Mouse (Mus musculus): Measurements from ENCODE around the gene Bmt2. TPM values are rescaled to one million over a fixed set of nuclear protein-coding genes. Genes with fewer than 3 reads are reported as not detected.

The Bmt2 gene
- polyA plus RNA-seq, 1 experiment from 2014 or later: 21.2 TPM

DNA sequence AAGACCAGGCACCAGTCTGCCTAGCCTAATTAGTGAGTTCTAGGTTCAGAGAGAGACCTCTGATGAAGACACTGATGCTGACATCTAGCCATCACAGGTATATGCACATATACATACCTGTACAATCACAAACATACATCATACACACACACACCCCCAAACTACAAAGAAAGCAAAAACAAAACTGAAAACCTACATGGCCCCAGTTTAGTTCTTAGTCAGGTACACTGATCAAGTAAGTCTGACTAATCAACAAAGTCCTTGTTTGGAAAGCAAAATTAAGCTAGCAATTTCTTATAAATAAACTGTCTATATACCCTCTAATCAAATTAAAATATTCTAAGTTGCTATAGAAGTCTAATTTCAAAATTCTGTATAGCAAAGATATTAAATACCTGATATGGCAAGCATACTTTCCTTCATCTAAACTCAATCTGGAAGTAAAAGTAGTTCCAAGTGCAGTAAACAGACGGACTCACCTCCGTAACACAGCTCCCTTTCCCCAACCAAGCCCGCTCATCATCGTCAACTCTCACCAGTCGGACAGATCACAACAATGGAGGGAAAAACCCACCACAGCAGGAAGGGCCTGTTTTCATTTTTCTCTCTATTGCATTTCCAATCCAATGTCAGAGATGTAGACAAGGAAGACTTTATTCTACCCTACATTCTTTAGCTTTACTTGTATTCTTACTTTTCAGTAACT is 3.0 kb downstream of the Bmt2 start:
- no peak for ATAC-seq (ENCODE audit: low FRiP score)
- WGBS: 77% methylated on average over 5 of the region's 5 CpGs

DNA sequence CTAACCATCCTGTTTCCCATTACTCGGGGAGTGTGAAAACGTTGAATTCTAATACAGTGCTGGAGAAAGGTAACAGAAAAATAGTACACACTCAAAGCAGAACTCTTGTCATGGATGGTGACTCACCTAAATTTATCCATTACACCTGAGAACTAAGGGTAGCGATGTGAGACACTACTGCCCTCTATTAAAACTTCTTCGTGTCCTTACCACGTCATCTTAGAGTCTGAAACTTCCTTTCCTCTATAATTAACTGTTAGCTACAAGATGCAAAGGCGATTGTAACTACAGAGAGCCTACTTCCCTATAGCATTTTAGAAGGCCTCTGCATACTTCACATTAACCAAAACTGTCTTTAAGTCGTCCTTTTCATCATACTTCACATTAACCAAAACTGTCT is 12.1 kb downstream of the Bmt2 start:
- 87% methylated on average over 7 of the region's 7 CpGs for WGBS
- no peaks in the 10 kb centered on the region for H3K4me1 ChIP-seq
- H3K4me3 ChIP-seq (replicated peaks): no peak overlapping the region
- no peak overlapping the region for H3K27ac ChIP-seq (replicated peaks)
- H3K9me3 ChIP-seq (replicated peaks): no peaks in the 10 kb centered on the region
- H3K4me2 ChIP-seq: no peak overlapping the region
- no peak for ATAC-seq (ENCODE audit: low FRiP score)
- no peaks in the 10 kb centered on the region for H3K27me3 ChIP-seq (replicated peaks)
- peaks cover 10% of the 10 kb centered on the region for H3K36me3 ChIP-seq
- no peak overlapping the region for H3K9ac ChIP-seq (replicated peaks)

More for the DNA sequence above, 3.0 kb downstream of the Bmt2 start:
- H3K27ac ChIP-seq (replicated peaks): no peak overlapping the region
- H3K9ac ChIP-seq (replicated peaks): no peak overlapping the region
- H3K9me3 ChIP-seq (replicated peaks): no peaks in the 10 kb centered on the region
- H3K4me1 ChIP-seq: peaks cover 14% of the 10 kb centered on the region
- H3K27me3 ChIP-seq (replicated peaks): no peaks in the 10 kb centered on the region
- no peak overlapping the region; the same call in 1 of the 2 replicates for H3K4me3 ChIP-seq (replicated peaks)
- H3K4me2 ChIP-seq: peak overlapping the region; percentile 77
- no peaks in the 10 kb centered on the region for H3K36me3 ChIP-seq

DNA sequence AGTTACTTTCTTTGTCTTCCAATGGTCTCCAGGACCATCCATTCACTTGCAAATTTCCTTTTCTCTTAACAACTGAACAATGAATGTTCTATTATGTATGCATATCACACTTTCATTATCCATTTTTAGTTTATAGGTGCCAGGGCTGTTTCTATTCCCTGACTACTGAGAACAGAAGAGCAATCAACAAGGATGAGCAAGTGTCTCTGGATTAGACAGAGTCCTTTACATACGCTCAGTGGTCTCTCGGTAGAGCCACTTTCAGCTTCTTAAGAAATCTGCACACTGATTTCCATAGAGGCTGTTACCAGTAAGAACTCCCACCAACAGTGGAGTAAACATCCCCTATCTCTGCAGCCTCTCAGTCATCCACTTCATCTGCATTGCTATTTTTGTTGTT is 19.8 kb downstream of the Bmt2 start:
- no peak for ATAC-seq (ENCODE audit: low FRiP score)
- no peak overlapping the region for H3K4me2 ChIP-seq
- no peaks in the 10 kb centered on the region for H3K9me3 ChIP-seq (replicated peaks)
- H3K4me3 ChIP-seq (replicated peaks): no peak overlapping the region
- H3K9ac ChIP-seq (replicated peaks): no peak overlapping the region
- no peaks in the 10 kb centered on the region for H3K4me1 ChIP-seq
- H3K36me3 ChIP-seq: peaks cover 13% of the 10 kb centered on the region
- H3K27me3 ChIP-seq (replicated peaks): no peaks in the 10 kb centered on the region
- H3K27ac ChIP-seq (replicated peaks): no peak overlapping the region
- WGBS: 46% methylated on average over 2 of the region's 2 CpGs

DNA sequence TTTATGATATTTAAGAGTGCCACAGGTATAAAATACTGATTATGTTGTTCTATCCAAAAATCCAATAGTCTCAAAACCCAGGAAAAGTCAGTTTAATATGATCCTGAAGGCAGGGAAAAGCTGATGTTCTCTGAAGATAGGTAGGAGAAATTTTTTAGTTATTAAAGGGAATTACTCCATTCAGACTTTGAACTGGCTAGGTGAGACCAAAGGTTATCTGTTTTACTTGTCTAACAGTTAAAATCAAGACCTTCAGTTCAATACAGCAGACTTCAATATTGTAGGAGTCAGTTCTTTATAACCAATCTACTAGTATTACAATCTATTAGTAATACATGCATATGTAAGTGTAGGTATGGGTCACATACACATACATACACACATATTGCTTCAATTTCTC is 23.7 kb downstream of the Bmt2 start:
- H3K4me2 ChIP-seq: no peak overlapping the region
- no peaks in the 10 kb centered on the region for H3K27me3 ChIP-seq (replicated peaks)
- no peak overlapping the region for H3K27ac ChIP-seq (replicated peaks)
- no peak for ATAC-seq (ENCODE audit: low FRiP score)
- no peak overlapping the region for H3K9ac ChIP-seq (replicated peaks)
- no peaks in the 10 kb centered on the region for H3K9me3 ChIP-seq (replicated peaks)
- H3K4me1 ChIP-seq: no peaks in the 10 kb centered on the region
- H3K36me3 ChIP-seq: peaks cover 11% of the 10 kb centered on the region
- no peak overlapping the region for H3K4me3 ChIP-seq (replicated peaks)

DNA sequence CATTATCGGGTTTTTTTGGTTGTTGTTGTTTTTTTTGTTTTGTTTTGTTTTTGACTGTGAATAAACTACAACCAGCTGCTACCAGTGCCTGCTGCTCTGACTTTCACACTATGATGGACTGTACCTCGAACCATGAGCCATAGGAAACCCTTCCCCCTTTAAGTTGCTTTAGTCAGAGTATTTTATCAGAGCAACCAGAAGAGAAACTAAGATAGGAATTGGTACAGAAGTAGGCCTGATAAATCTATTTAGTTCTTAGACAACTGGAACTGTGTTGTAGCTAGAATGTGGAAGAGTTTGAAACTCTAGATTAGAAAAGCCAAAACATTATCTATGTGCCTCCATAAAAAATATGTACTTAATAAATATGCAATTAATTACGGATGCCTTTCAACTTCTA is 25.5 kb downstream of the Bmt2 start:
- Histone ChIP-seq H3K4me2 (no peak overlapping the region), H3K4me3 (replicated peaks) (no peak overlapping the region), H3K36me3 (peaks cover 20% of the 10 kb centered on the region), H3K9ac (replicated peaks) (no peak overlapping the region), H3K27ac (replicated peaks) (no peak overlapping the region), H3K27me3 (replicated peaks) (no peaks in the 10 kb centered on the region), H3K9me3 (replicated peaks) (0 out of 2 replicates have a peak, but pooled peaks cover 4% of the 10 kb centered on the region), H3K4me1 (no peaks in the 10 kb centered on the region)
- 98% methylated on average over 3 of the region's 3 CpGs for WGBS
- ATAC-seq (ENCODE audit: low FRiP score): no peak

DNA sequence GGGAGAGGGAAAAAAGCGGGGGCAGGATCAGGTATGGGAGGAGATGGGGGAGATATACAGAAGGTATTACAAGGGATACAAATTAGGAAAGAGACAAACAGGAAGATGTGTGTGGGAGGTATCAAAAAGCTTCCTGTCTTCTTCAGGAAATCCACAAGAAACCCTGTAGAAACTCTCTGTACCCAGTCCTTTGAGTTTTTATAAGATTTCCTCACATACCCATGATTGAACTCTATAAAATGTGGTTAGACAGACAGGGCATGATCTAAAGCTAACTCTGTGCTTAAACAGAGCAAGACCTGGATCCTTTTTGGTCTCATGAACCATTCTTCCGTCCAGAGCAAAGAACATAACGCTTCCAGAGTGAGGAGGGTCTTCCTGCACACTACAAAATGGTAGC is 26.9 kb downstream of the Bmt2 start:
- H3K4me2 ChIP-seq: no peak overlapping the region
- 98% methylated on average over 3 of the region's 3 CpGs for WGBS
- no peak overlapping the region for H3K9ac ChIP-seq (replicated peaks)
- H3K36me3 ChIP-seq: peaks cover 20% of the 10 kb centered on the region
- no peak overlapping the region for H3K4me3 ChIP-seq (replicated peaks)
- H3K27ac ChIP-seq (replicated peaks): no peak overlapping the region
- no peak for ATAC-seq (ENCODE audit: low FRiP score)
- H3K4me1 ChIP-seq: no peaks in the 10 kb centered on the region
- H3K27me3 ChIP-seq (replicated peaks): no peaks in the 10 kb centered on the region
- 0 out of 2 replicates have a peak, but pooled peaks cover 4% of the 10 kb centered on the region for H3K9me3 ChIP-seq (replicated peaks)

DNA sequence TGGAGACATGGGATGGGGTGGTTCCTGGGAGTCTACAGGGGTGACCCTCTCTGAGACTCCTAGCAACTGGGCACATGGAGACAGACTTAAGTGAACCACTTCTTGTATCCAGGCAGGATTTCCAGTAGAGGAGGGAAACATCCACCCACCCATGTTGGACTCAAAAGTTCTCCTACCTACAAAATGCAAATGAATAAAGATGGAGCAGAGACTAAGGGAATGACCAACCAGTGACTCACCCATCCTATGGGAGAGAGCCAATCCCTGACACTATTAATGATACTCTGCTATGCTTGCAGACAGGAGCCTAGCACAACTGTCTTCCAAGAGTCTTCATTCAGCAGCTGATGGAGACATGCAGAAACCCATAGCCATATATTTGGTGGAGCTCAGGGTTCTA is 29.5 kb downstream of the Bmt2 start:
- no peak for ATAC-seq (ENCODE audit: low FRiP score)
- Histone ChIP-seq H3K27me3 (replicated peaks) (no peaks in the 10 kb centered on the region), H3K27ac (replicated peaks) (no peak overlapping the region), H3K4me2 (no peak overlapping the region), H3K9ac (replicated peaks) (no peak overlapping the region), H3K9me3 (replicated peaks) (0 out of 2 replicates have a peak, but pooled peaks cover 4% of the 10 kb centered on the region), H3K36me3 (peaks cover 20% of the 10 kb centered on the region), H3K4me1 (no peaks in the 10 kb centered on the region), H3K4me3 (replicated peaks) (no peak overlapping the region)

DNA sequence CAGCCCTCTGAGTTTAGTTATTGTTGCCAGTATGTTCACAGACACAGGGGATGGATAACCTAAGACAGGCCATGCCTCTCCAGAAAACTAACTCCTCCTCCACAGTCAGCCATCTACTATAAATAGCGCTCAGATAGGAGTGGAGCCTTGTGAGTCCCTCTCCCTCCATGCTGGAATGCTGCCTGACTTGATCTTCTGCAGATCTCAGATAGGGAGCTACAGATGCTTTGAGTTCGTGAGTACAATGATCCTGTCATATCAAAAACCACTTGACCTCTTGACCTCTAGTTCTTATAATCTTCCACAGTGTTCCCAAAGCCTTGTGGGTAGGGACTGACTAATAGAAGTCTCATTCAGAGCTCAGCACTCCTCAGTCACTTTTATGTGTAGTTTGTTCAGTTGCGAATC is 41.2 kb downstream of the Bmt2 start:
- Histone ChIP-seq H3K9ac (replicated peaks) (no peak overlapping the region), H3K4me2 (no peak overlapping the region), H3K27ac (replicated peaks) (no peak overlapping the region), H3K36me3 (peaks cover 8% of the 10 kb centered on the region; the same call in 1 of the 2 replicates), H3K4me1 (no peaks in the 10 kb centered on the region), H3K9me3 (replicated peaks) (no peaks in the 10 kb centered on the region), H3K27me3 (replicated peaks) (no peaks in the 10 kb centered on the region), H3K4me3 (replicated peaks) (no peak overlapping the region)
- no peak for ATAC-seq (ENCODE audit: low FRiP score)
- 88% methylated on average over 3 of the region's 3 CpGs for WGBS

DNA sequence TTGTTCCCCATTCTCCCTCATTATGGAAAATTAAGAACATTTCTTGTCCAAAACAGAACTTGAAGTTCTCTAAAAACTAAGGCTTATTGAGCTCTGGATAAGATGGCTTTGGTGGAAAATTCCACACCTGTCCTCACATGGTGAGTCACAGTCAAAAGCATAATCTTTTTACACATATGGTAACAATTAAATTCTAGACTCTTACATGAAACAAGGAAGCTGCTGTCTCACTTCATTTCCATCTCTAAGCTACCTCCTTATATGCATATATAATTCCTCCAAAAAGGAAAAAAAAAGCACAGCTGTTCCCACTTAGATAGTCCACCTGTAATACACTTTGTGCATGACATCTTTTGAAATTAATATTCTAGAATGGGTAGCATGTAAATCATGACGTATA is 45.2 kb downstream of the Bmt2 start:
- no peaks in the 10 kb centered on the region for H3K4me1 ChIP-seq
- WGBS: 93% methylated on average over 1 of the region's 1 CpGs

DNA sequence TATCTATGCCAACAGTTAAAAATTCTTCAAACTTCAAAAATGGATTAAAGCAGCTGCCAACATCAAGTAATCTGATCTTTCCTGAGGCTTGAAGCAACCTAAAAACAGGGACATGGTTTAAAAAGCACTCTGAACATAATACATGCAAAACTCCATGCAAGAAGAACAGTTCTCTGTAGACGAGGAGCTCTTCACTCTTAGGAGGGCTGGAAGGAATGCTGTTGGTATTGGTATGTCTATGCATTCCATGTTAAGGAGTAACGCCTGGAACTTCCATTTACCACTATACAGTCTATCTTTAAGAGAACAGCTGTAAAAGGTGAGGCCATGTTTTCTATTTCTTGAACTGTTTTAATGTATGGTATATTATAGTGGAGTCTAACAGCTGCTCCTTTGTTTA is 47.2 kb downstream of the Bmt2 start:
- Histone ChIP-seq H3K27ac (replicated peaks) (no peak overlapping the region), H3K4me3 (replicated peaks) (no peak overlapping the region), H3K4me2 (no peak overlapping the region), H3K27me3 (replicated peaks) (no peaks in the 10 kb centered on the region), H3K4me1 (no peaks in the 10 kb centered on the region), H3K9ac (replicated peaks) (no peak overlapping the region), H3K36me3 (peaks cover 8% of the 10 kb centered on the region), H3K9me3 (replicated peaks) (no peaks in the 10 kb centered on the region)
- ATAC-seq (ENCODE audit: low FRiP score): no peak
- WGBS: 76% methylated on average over 2 of the region's 2 CpGs

More for the DNA sequence above, 45.2 kb downstream of the Bmt2 start:
- no peak overlapping the region for H3K4me3 ChIP-seq (replicated peaks)
- H3K4me2 ChIP-seq: no peak overlapping the region
- no peaks in the 10 kb centered on the region for H3K27me3 ChIP-seq (replicated peaks)
- no peak overlapping the region for H3K27ac ChIP-seq (replicated peaks)
- no peaks in the 10 kb centered on the region for H3K9me3 ChIP-seq (replicated peaks)
- H3K36me3 ChIP-seq: peaks cover 8% of the 10 kb centered on the region
- no peak for ATAC-seq (ENCODE audit: low FRiP score)
- no peak overlapping the region for H3K9ac ChIP-seq (replicated peaks)

DNA sequence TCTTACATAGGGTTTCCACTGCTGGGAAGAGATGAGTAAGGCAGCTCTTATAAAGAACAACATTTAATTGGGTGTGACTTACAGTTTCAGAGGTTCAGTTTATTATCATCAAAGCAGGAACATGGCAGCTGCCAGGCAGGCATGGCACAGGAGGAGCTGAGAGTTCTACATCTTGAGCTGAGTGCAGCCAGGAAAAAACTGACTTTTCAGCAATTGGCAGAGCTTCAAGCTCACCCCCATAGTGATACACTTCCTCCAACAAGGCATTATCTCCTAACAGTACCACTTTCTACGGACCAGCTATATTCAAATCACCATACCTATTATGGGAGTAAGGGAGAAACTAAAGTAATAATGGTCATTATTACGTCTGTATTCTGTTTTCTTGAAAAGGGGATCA is 58.1 kb downstream of the Bmt2 start:
- Histone ChIP-seq H3K9ac (replicated peaks) (no peak overlapping the region), H3K27ac (replicated peaks) (no peak overlapping the region), H3K36me3 (0 out of 2 replicates have a peak, but pooled peaks cover 2% of the 10 kb centered on the region), H3K27me3 (replicated peaks) (no peaks in the 10 kb centered on the region), H3K9me3 (replicated peaks) (no peaks in the 10 kb centered on the region), H3K4me3 (replicated peaks) (no peak overlapping the region), H3K4me1 (no peaks in the 10 kb centered on the region), H3K4me2 (no peak overlapping the region)
- ATAC-seq (ENCODE audit: low FRiP score): no peak
- 88% methylated on average over 2 of the region's 2 CpGs for WGBS

DNA sequence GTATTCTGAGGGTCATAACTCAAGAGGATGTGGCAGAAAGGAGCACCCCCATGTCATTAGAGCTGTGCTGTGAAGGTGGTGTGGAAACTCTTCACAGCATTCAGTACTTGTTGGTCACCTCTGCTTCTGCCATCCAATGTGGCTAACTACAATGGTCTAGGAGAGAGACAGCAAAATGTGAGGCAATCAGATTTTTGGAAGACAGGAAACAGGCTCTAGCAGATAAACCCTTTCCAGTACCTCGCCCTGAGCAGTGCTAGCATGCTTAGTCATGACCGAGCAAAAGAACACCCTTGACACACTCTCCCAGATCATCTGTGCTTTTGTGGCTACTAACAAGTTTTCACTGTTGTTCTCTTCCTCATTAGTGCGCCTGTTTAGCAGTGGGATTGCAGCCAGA is 60.7 kb downstream of the Bmt2 start:
- no peaks in the 10 kb centered on the region for H3K9me3 ChIP-seq (replicated peaks)
- 94% methylated on average over 3 of the region's 3 CpGs for WGBS
- ATAC-seq (ENCODE audit: low FRiP score): no peak
- H3K36me3 ChIP-seq: 0 out of 2 replicates have a peak, but pooled peaks cover 2% of the 10 kb centered on the region
- H3K27ac ChIP-seq (replicated peaks): no peak overlapping the region
- no peak overlapping the region for H3K4me2 ChIP-seq
- no peaks in the 10 kb centered on the region for H3K27me3 ChIP-seq (replicated peaks)
- H3K4me3 ChIP-seq (replicated peaks): no peak overlapping the region
- no peaks in the 10 kb centered on the region for H3K4me1 ChIP-seq
- no peak overlapping the region for H3K9ac ChIP-seq (replicated peaks)
